Mouse (Mus musculus) right cerebral cortex, postnatal 25 days (tissue): Measurements from ENCODE around the gene Prune1.

Experiments
- DNase-seq: peaks from one replicate; pipeline ENCODE4 v3.0.0; 2022

Prune1 gene

DNA sequence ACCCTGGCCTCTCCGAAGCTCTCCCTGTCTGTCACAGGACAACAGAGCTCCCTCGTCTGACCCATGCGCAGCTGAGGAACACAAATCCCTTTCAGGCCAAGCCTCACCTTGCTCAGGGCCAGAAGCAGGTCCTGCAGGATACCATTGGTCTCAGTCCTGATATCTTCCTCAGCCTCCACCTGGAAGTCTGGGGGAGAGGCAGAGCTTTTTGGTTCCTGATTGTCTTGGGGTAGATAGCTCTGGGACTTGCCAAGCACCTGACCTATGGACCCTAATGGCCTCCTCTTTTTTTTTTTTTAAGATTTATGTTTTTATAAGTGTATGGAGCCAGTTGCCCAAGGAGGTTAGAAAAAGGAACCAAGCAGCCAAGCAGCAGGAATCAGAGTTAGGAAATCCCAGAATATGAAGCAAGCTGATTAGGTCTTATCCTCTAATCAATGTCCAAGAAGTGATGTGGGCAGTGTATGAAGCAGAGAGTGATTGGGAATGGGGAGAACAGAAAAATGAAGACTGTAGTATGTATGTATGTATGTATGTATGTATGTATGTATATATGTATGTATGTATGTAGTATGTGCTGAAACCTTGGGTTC is 19.4 kb upstream of the Prune1 start:
- no peak for DNase-seq

DNA sequence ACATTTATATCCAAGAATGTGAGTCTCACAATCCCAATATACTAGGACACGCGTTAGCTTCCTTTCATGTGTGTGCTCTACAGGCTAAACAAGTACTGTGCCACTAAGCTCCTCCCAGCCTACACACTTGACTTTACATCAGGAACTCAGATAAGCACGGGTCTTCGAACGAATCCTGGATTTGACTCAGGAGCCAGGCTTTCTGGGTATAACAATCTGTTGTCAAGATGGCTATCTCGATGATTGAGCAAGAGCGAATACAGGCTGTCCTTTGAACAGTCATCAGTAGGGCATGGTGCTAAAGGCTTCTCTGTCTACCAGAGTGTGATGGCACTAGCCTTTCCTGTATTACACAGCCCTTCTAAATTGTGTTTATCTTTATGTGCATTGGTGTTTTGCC is 16.1 kb upstream of the Prune1 start:
- DNase-seq, result no peak

DNA sequence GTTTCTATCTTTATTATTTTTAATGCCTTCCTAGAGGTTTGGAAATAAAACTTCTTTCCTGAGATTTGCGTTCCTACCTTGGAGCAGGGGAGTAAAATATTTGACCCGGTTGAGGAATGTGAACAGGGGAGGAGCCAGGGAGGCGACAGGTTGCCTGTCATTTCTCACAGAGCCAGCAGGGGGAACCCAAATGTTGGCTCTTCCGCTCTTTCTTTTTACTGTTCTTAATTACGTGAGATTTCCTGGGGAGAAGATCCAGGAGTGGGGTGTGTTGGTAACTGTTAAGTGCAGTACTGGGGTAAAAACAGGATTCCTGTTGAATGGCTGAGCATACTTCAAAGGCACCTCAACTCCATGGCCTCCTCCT is 14.2 kb upstream of the Prune1 start:
- DNase-seq, result no peak

GRCm38 (mm10) chr3:95295321-95296102 is 13.6 kb upstream of the Prune1 start:
- DNase-seq, result no peak

- no peak for DNase-seq
Measured at GRCm38 (mm10) chr3:95294718-95295117, 12.8 kb upstream of the Prune1 start.

DNA sequence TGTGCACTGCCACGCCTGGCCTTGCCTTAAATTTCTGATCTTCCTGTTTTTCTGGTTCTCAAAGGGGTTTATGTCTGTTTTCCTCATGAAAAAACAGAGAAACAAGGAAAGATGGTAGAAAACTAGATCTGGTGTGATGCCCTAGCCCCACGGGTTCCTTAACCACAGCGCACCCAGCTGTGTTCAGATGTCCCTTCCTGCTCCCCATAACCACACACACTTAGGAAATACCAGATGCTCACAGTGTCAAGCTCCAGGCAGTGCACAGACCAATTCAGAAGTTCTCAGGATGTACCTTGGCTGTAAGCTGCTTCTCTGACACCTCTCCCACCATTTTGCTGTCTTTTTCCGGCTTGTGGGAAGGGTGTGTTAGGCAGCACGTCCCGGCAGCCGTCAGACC is 12.4 kb upstream of the Prune1 start:
- DNase-seq, result no peak

DNA sequence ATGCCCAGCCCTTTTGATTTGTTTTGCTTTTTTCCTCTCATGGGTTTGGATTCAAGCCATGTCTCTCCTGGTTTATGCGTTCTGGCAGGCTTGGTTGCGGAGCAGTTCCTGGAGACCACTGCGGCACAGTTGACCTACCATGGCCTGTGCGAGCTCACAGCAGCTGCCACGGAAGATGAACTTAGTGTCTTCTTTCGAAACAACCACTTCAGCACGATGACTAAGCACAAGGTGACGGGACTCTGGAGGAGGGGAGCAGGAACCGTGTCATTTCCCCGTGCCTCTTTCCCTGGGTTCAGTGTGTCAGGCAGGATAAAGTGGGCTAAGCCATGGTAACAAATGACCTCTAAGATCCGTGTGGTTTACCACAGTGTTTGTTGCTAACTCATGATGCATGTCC is 11.7 kb upstream of the Prune1 start:
- DNase-seq, result no peak

DNA sequence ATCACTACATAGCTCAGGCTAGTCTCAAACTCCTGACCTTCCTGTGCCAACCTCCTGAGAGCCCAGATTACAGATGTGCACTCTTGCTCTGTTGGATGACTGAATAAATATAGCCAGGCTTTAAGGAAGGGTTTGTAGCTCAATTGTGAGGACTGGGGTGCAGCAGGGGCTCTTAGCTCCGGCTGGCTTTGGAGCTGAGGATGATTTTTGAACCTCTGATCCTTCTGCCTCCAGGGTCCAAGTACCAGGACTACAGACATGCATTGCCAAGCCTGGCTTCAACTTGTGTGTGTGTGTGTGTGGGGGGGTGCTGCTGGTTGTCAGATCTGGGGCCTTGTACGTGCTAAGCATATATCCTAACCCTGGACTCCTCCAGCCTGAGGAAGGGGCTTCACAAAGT is 11.0 kb upstream of the Prune1 start:
- no peak for DNase-seq

- no peak for DNase-seq
Measured at GRCm38 (mm10) chr3:95291041-95291440, 9.2 kb upstream of the Prune1 start.

DNA sequence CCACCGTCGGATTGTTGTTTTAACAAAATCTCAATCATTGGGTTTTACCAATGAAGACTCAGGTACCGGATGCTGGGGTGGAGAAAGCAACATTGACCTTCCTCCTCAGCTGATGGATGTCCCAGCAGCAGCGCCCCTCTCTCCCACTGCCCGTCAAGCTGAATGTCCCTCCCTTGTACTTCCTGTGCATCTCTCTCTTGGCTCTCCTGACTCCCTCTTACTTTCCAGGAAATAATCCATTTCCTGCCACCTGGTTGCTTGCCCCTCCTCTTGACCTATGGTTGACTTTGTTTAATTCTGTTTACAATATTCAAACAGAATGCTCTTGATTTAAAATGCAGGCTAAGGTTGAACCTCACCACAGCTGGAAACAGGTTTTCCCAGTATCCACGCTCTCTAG is 8.3 kb upstream of the Prune1 start:
- DNase-seq, result no peak

GRCm38 (mm10) chr3:95289419-95289818 is 7.5 kb upstream of the Prune1 start:
- DNase-seq, result no peak

DNA sequence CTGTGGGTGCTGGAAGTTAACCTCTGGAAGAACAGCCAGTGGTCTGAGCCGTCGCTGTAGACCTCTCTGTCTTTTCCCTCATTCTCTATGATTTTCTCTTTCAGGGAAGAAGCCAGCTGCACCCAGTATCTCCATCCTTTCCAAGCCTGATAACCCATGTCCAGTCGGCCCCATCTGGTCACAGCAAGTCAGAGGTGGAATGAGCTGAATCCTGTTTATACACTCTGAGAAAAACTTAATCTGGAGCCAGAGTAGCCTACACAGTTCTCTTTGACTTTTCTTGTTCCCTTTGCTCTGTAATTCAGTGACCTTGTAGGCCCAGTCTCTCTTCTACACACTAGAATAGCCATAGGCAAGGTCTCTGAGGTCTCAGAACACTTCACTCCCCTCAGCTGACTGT is 5.7 kb upstream of the Prune1 start:
- no peak for DNase-seq

DNA sequence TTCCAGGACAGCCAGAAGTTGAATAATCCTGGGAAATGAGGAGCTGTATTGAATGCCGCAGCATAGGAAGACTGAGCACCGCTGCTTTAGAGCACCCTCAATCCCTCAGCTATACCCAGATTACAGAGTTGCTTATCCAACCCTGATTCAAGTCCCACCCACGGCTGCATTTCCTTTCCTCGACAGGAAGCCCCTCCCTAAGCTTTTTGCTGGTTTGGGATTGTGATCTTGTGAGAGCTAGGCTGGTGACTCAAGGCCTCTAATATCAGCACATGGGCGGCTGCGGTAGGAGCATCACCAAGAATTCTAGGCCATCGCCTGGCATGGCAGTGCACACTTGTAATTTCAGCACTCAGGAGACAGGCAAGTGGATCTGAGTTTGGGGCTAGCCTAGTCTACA is 4.6 kb upstream of the Prune1 start:
- no peak for DNase-seq

DNA sequence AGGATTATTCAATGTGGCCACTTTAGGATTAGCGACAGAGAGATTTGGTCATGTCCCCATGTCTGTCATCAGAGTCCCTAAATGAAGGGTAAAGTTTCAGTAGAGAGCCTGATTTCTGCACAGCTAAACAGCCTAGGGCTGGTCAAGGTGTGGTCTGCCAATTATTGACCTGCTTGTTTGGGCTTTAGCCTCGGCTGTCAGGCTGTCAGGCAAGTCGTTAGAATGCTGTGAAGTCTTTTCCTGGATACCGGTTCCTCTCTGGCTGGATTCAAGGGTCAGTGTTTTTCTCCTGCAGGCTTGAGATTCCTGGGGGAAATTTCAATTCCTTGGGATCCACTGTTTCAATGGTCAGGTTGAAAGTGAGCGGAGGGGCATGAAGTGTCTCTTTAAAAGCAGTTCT is 4.1 kb upstream of the Prune1 start:
- no peak for DNase-seq

DNA sequence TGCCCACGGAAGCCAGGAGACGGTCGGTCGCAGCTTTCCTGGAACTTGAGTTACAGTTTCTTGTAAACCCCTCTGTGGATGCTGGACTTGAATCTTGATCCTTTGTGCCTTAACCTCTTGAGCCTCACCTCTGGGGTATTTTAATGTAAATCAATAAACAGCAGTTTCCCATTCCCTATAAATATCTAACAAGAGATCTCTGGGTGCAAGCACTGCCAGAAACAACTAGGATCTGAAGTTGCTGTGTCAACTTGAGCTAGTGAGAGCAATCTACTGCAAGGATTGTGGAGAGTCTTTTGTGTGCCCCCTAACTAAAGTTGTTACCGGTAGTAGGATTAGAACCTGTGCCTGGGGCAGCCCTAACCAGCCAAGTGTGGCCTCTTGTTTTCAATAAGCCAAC is 3.5 kb upstream of the Prune1 start:
- no peak for DNase-seq

- DNase-seq, result no peak
Measured at GRCm38 (mm10) chr3:95284501-95285281, 2.8 kb upstream of the Prune1 start.

- no peak for DNase-seq
Measured at GRCm38 (mm10) chr3:95284062-95284461, 2.2 kb upstream of the Prune1 start.

DNA sequence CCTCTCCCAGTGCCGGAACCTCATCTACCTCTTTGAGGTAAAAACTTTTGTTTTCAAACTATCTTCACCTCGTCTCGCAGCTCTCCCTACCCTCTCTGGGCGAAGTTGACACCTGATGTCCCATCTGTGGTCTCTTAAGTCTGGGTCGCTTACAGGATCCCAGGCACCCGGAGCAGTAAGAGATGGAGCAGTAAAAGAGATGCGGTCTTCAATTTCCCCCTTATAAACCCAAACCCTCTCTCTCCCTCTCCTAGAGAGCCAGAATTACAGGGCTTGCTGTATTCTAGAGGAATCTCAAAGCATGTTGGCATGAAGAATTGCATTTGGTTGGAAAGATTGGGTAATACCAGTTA is 1.7 kb upstream of the Prune1 start:
- DNase-seq, result no peak

- peak; percentile 75 for DNase-seq
Measured at GRCm38 (mm10) chr3:95282865-95283588, 1.2 kb upstream of the Prune1 start.

- no peak for DNase-seq
Measured at GRCm38 (mm10) chr3:95282381-95282864, 547 bp upstream of the Prune1 start.

DNA sequence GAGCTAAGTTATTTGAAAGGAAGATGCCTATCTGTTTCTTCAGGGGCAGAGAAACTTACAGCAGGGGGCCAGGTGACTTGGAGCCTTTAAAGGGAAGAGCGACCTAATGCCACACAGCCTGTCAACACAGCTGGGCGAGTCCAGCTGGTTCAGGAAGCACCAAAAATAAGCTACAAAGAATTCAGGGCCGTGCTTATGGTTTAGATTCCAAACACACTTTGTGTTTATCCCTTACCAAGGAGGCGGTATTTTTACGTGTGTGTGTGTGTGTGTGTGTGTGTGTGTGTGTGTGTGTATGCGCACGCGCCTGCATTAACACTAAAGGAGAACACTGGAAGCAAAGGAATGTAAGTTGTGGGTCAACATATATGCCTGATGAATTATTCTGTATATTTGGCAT is 1.1 kb downstream of the Prune1 start:
- DNase-seq, result peak; percentile 9

DNA sequence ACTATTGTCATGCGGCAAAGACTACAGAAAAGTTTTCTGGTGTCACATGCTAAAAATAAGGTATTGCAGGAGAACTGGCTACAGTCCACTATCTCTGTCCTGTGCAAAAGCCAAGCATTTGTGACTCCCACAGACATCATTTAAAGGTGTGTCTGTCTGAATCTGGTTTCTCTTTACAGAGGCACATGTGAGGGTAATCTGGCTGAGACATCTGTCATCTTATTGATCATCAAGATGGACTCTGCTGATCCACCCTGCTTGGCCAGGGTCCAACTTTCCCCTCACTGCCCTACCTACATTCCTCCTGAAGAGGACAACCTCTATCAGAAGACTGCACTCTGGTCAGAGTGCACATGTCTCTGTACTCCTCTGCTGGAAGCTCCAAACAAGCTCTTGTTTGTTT is 4.7 kb downstream of the Prune1 start:
- no peak for DNase-seq

DNA sequence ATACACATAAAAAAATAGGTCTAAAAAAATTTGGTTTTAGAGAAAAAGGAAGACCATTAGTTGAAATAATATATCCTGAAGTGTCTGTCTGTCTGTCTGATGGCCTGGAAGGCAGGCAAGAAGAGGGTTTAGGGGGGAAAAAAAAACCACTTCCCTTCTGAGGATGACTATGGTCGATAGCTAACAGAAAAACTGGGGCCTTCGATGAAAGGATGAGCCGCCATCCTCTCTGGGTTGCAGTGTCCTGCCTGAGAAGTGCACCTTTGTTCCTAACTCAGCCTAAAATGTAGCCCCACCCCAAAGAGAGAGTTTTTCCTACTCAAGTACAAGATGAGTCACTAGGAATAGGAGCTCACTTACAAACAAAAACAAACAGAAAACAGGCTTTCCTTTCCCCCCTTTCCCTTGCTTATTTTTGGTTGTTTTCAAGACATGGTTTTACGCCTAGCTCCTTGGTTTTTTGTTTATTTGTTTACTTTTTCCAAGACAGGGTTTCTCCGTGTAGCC is 5.4 kb downstream of the Prune1 start:
- no peak for DNase-seq
